Mouse (Mus musculus): ENCODE measurements around the gene Olfr1030.
"Not testable (repeated sequence)": the region's sequence is repeated elsewhere in the genome, so short reads cannot be mapped to it uniquely, and the experiment has no call there.

The Olfr1030 gene

GRCm38 (mm10) chr2:85978976-85979375 is at the start of gene Olfr1030:
Olfr1030 (plus strand) TSS chr2:85979276.
- DNase-seq (ENCODE audit: low spot score) = no peak

GRCm38 (mm10) chr2:85950137-85950536 is 28.9 kb upstream of the Olfr1030 start, which contains the start of gene Olfr1028:
Olfr1028 (plus strand) TSS chr2:85950437.
- no peak for DNase-seq (ENCODE audit: low spot score)

GRCm38 (mm10) chr2:85973595-85973994 is 5.5 kb upstream of the Olfr1030 start, which contains the start of gene Olfr1029:
Olfr1029 (plus strand) TSS chr2:85973895.
- DNase-seq (ENCODE audit: low spot score) = no peak

GRCm38 (mm10) chr2:85990004-85990403 is 10.9 kb downstream of the Olfr1030 start, which contains the start of gene Olfr1031:
Olfr1031 (plus strand) TSS chr2:85990304.
- DNase-seq (ENCODE audit: low spot score) = no peak

GRCm38 (mm10) chr2:86005240-86005639 is 26.2 kb downstream of the Olfr1030 start, which contains the start of gene Olfr1032:
Olfr1032 (plus strand) TSS chr2:86005540.
- no peak for DNase-seq (ENCODE audit: low spot score)

GRCm38 (mm10) chr2:86020406-86020805 is 41.3 kb downstream of the Olfr1030 start, which contains the start of gene Olfr1033:
Olfr1033 (plus strand) TSS chr2:86020633.
- not testable (repeated sequence) for DNase-seq (ENCODE audit: low spot score)

GRCm38 (mm10) chr2:86021518-86021917 is 42.4 kb downstream of the Olfr1030 start:
- DNase-seq (ENCODE audit: low spot score) = not testable (repeated sequence)

All from urinary bladder, postnatal 25 days (tissue).